Mouse (Mus musculus) E14TG2a.4 (cell line): Measurements from ENCODE around the gene Mansc4.

Experiments used
- H3K27me3 ChIP-seq: 2 replicates; pipeline ENCODE4 v1.6.1; 2014; ENCODE audit warnings: low read length, control low read depth; ENCODE audit not compliant: insufficient read depth
- H3K36me3 ChIP-seq: 2 replicates; pipeline ENCODE4 v1.6.1; 2014; ENCODE audit warnings: low read length, control low read depth; ENCODE audit not compliant: insufficient read depth
- H3K4me1 ChIP-seq: replicated peaks from 2 replicates; pipeline ENCODE4 v1.6.1; 2014; ENCODE audit warnings: low read depth, low read length, control low read depth
- H3K4me3 ChIP-seq: replicated peaks from 2 replicates; pipeline ENCODE4 v1.5.1; 2014; ENCODE audit warnings: mild to moderate bottlenecking, low read length
- H3K9me3 ChIP-seq: 2 replicates; pipeline ENCODE4 v1.6.1; 2014; ENCODE audit warnings: low read length, control low read depth
- CTCF ChIP-seq: conservative IDR thresholded peaks from 2 replicates; pipeline ENCODE4 v1.5.1; 2014; ENCODE audit warnings: low read length
- NANOG ChIP-seq: IDR thresholded peaks from 2 replicates; pipeline ENCODE4 v1.6.1; 2014; ENCODE audit warnings: borderline replicate concordance, low read length, mixed read lengths
- POU5F1 ChIP-seq: IDR thresholded peaks from 2 replicates; pipeline ENCODE4 v1.6.1; 2014; ENCODE audit warnings: low read length, borderline replicate concordance

The Mansc4 gene

GRCm38 (mm10) chr6:147049239-147049805, 37.5 kb downstream of the Mansc4 start:
- Histone ChIP-seq H3K4me3 (no peak overlapping the region), H3K36me3 (peaks cover 80% of the 10 kb centered on the region), H3K27me3 (no peaks in the 10 kb centered on the region), H3K4me1 (no peaks in the 10 kb centered on the region), H3K9me3 (no peaks in the 10 kb centered on the region)
- TF ChIP-seq NANOG: no peak
- no peak for TF ChIP-seq POU5F1
- no peak for TF ChIP-seq CTCF

- Histone ChIP-seq H3K4me3 (peak overlapping the region; percentile 95), H3K9me3 (no peaks in the 10 kb centered on the region), H3K4me1 (peaks cover 14% of the 10 kb centered on the region), H3K27me3 (no peaks in the 10 kb centered on the region), H3K36me3 (peaks cover 29% of the 10 kb centered on the region)
- TF ChIP-seq CTCF (no peak), NANOG (no peak)
These were observed 43.2 kb downstream of the Mansc4 start for GRCm38 (mm10) chr6:147043633-147044032.

- Histone ChIP-seq H3K4me3 (peak within 1 kb of the TSS; percentile 95), H3K36me3 (peaks cover 19% of the 10 kb centered on the region), H3K27me3 (no peaks in the 10 kb centered on the region), H3K9me3 (no peaks in the 10 kb centered on the region), H3K4me1 (peaks cover 14% of the 10 kb centered on the region)
- no peak for TF ChIP-seq POU5F1
- no peak for TF ChIP-seq CTCF
- no peak for TF ChIP-seq NANOG
These were observed 44.2 kb downstream of the Mansc4 start, which contains the start of gene Mrps35 for GRCm38 (mm10) chr6:147042291-147043290. Gene Mrps35, plus strand, starts transcription at chr6:147042764.

GRCm38 (mm10) chr6:147032303-147032925, 54.4 kb downstream of the Mansc4 start, which contains the start of gene Rep15:
Gene Rep15, plus strand, starts transcription at chr6:147032584.
- Histone ChIP-seq H3K4me1 (no peaks in the 10 kb centered on the region), H3K27me3 (no peaks in the 10 kb centered on the region), H3K36me3 (peaks cover 34% of the 10 kb centered on the region), H3K9me3 (no peaks in the 10 kb centered on the region), H3K4me3 (no peak within 1 kb of the TSS)
- TF ChIP-seq POU5F1: no peak
- TF ChIP-seq NANOG: no peak
- TF ChIP-seq CTCF: no peak

DNA sequence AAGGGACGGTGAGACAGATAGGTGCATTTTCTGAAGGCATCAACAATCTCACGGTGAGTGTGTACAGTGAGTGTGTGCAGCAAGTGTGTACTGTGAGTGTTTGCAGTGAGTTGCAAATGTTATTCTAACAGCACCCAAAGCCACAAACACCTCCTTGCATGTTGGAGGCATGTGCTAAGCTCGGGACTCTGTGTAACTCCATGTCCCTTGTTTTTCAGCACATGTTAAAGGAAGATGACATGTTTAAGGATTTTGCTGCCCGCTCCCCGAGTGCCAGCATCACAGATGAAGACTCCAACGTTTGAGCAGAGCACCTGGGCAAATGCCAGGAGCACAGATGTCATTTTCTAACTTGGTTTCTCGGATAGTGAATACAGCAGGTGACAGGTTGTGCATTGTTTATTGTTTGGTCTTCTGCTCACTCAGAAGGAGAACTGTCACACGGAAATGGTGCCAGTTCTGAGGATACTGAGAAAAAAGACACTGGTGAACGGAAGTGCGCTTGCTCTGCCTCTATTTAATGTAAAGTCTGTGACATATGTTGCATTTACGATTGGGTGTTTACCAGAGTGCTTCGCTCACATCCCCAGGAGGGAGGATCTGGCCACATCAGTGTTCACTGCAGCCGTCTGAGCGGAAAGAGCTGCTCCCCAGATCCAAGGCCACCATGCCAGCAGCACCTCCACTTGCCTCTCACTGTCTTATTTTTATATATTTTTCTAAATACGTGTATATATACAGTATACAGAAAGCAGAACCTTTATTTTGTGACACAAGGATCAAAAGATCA, 56.5 kb downstream of the Mansc4 start:
- TF ChIP-seq CTCF: no peak
- TF ChIP-seq POU5F1: no peak
- no peak for TF ChIP-seq NANOG
- peaks cover 54% of the 10 kb centered on the region for H3K36me3 ChIP-seq
- no peak overlapping the region for H3K4me3 ChIP-seq
- no peaks in the 10 kb centered on the region for H3K27me3 ChIP-seq
- no peaks in the 10 kb centered on the region for H3K9me3 ChIP-seq
- no peaks in the 10 kb centered on the region for H3K4me1 ChIP-seq

DNA sequence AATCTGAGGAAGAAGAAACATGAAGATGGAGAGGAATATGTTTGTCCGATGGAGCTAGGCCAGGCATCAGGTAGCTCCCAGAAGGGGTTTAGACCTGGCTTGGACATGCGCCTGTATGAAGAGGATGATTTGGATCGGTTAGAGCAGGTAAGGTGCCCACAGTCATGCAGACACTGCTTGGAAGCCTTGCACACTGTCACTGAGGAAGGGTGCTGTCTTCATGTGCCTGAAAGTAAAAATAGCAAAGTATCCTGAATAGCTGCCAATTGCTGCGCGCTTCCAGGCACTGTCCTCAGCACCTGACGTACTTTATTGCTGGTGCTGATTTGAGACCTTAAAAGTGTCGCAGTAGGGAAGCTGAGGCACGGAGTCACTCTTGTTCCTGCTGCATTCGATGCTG, 57.2 kb downstream of the Mansc4 start:
- TF ChIP-seq POU5F1 (no peak), CTCF (no peak), NANOG (no peak)
- no peak overlapping the region for H3K4me3 ChIP-seq
- H3K36me3 ChIP-seq: peaks cover 54% of the 10 kb centered on the region
- H3K9me3 ChIP-seq: no peaks in the 10 kb centered on the region
- H3K4me1 ChIP-seq: no peaks in the 10 kb centered on the region
- H3K27me3 ChIP-seq: no peaks in the 10 kb centered on the region

DNA sequence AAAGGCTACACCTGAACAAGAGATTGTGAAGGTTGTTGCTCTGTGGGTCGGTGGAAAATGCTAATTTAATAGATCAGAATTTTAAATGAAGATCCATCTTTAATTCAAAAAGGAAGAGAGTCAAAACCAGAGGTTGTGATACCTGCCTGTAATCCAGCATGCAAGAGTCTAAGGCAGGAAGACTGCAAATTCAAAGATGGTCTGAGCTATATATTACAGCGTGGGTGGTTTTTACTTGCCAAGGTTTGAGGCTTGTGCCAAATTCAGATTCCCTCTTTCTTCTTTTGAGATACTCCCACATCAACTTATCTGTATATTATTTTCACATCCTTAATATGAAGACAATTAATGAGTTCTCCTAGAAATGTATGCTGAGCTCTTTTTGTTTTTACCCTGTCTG, 58.4 kb downstream of the Mansc4 start:
- TF ChIP-seq CTCF (no peak), NANOG (no peak), POU5F1 (no peak)
- no peaks in the 10 kb centered on the region for H3K4me1 ChIP-seq
- no peaks in the 10 kb centered on the region for H3K27me3 ChIP-seq
- H3K36me3 ChIP-seq: peaks cover 54% of the 10 kb centered on the region
- no peaks in the 10 kb centered on the region for H3K9me3 ChIP-seq
- no peak overlapping the region for H3K4me3 ChIP-seq
